Mouse (Mus musculus): ENCODE measurements at regions not wholly inside any gene's neighbourhood (a gene's known extent, or its start where the extent isn't known, plus 50 kb on each side); places are given as distances from the start of the nearest gene placed in this dataset.

DNA sequence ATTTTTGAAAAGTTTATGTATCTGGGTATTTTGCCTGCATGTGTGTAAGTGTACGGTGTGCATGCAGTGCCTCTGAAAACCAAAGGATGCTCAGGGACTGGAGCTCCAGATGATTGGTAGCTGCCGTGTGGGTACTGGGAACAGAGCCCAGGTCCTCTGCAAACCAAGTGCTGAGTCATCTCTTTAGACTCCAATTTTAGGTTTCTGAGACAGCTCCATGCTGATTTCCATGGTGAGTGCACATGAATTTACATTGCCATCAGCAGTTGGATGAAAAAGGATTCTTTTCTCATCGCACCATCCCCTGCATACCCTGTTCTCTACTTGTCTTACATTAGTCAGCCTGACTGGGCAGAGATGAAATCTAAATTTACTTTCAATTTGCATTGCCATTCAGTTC is 122.1 kb upstream of the Otogl start:
- no peak for DNase-seq (ENCODE audit: low spot score)

DNA sequence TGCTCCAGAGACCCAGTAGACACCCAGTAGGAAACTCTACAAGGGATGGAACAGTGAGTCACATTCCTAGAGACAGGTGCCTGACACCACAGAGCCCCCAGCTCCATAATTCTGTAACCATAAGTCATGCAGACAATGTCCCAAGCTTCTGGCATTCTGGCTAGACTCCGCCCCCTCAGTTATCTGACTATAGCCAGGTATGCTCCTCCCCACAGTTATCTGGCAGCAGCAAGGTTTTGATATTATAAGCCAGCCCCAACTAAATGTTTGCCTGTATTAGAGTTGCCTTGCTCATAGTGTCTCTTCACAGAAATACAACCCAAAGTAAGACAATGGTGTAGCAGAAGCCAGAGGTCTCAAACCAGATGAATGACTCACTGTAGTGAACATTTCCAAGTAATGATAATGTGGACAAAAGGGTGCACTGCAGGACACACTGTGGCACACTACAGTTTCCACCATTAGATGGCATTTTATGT is 121.4 kb upstream of the Otogl start:
- DNase-seq (ENCODE audit: low spot score), result no peak

DNA sequence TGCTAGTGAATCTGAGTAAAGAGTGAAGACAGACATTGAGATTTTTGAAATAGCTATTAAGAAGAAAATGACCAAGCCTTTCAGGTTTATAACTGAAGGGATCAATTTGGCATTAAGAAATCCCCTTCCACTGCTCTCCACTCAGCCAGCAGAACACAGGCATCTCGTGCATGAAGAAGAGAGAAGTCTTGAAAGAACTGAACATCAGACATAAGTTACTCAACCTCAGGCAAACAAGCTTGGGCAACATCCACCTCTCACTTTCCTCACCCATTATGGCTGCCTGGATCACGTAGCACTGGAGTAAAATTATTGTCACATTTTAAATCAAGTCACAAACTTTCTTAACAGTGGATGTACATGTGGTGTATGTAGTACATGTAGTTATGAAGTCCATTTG is 115.6 kb upstream of the Otogl start:
- DNase-seq (ENCODE audit: low spot score), result no peak

DNA sequence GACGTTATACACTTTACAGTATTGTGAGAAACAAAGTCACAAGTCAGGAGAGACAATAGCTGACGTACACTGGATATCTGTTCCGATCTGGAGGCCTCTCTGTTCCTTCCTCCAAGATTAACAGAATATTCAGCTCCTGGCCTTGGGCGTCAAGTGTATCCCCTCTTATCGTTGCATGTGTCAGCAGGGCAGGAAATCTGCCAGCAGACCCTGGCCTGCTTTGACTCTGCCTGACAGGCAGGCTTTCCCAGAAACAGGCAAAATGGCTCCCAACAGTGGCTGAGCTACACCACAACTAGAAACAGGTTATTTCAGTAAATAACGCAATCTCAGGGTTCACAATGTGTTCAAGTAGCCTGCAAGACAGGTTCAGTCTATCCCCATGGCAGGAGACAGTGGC is 112.3 kb upstream of the Otogl start:
- no peak for DNase-seq (ENCODE audit: low spot score)

DNA sequence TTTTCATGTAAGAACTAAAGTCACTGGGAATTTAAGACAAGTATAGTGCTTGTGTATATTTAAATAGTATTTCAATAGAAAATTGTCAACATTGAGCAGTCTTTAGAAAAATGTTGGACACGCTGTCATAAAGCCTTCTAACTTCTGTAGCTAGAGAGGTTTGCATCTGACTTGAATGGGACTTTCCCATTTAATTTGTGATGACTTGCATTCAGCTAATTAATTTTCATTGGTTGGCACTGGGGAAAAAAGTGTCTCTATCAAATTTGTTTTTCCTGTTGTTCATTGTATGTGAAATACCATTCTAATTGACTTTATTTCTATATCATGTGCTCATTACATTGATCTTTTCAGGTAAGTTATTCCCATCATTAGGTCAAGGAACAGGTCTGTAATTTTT is 104.6 kb upstream of the Otogl start:
- no peak for DNase-seq (ENCODE audit: low spot score)

DNA sequence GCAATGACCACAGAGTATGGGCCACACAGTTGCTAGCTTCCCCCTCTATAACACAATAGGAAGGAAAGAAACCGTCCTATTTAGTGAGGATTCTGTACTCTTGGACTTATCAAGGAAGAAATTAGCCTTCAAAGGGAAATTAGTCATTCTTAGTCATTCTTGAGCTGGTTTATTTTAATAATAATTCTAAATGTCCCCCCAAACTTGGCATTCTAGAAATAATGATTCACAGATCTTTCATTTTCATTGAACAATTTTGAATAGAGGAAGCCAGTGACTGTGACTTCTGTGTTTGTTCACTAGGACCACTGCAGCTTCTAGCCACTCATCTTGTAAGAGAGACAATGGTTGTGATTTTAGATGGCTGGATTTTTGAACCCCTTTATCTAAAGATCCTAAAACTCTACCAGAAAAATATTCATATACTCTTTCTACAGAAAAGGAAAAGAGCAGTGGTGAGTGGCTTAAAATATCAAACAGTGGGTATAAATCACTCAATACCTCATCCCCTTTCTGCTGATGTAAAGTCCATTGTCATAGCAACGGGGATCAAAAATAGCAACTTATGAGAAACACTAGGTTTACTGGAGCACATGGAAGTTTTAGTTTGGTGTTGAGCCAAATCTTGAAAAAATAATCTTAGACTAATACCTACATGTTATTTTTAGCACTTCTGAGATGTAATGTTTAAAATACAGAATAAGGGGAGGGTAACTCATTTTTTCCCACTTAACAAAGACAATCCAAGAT is 83.1 kb upstream of the Otogl start:
- no peak for DNase-seq (ENCODE audit: low spot score)

DNA sequence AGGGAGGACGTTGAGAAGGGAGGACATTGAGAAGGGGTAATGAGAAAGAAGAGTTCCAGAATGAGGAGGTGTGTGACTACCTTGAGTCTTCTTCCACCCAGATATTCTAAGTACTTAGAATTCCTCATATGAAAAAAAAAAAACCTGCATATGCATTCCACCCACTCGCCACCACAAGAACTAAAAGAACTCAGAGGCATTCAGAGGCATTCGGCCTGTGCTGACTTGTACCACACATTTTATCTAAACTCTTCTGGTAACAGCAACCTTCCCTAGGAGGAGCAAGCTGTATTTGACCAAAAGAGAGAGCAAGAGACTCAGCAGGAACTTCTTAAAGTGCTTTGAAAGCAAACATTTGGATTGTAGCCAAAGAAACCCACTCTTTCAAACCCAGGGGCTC is 80.7 kb upstream of the Otogl start:
- DNase-seq (ENCODE audit: low spot score), result no peak

DNA sequence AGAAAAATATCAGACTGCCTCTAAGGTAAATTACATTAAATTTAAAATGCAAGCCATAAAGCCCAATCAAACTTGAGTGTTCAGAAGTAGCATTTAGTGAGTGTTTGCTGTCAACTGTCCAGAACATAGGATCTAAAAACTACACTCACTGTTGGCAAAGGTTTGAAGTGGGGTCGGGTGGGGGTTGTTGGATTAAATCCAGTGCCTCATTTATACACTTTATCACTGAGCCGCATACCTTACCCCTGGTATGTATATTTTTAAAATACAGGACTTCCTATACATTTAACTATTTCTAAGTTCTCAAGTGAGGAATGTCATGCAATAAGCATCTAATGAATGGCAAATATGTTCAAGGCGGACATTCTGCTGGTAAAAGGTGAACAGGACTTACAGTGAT is 78.6 kb upstream of the Otogl start:
- DNase-seq (ENCODE audit: low spot score), result no peak

DNA sequence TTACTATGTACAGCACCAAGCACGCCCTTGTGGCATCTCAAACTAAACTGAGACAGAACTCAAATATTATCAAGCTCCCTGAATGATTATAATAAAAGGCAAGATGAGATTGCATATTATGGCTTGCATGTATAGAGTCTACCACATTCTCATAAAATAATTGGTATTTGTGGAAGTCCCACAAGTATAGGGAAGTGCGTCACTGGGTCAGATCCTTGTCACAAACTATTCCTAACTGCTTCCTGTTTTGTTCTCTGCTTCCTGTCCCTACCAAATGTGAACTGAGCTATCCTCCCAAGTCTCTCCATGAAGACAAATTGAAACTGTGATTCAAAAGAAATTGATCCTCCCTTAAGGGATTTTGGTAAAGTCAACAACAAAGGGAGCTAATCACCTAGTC is 78.0 kb upstream of the Otogl start:
- no peak for DNase-seq (ENCODE audit: low spot score)

DNA sequence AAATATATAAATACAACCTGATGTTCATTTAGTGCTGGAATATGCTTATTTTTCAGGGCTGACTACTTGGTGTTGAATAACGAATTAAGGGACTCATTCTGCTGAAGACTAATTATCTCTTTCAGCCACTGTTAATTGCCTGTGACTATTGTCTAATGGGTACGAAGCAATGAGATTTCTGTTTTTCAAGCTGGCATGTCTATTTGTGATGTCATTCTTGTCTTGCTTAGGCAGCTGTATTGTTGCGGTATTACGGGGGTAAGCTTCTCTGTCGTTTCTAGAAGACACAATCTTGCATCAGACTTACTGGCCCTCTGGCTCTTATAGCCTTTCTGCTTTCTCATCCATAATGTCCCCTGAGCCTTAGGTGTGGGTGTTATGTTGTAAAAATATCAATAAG is 70.7 kb upstream of the Otogl start:
- no peak for DNase-seq (ENCODE audit: low spot score)

DNA sequence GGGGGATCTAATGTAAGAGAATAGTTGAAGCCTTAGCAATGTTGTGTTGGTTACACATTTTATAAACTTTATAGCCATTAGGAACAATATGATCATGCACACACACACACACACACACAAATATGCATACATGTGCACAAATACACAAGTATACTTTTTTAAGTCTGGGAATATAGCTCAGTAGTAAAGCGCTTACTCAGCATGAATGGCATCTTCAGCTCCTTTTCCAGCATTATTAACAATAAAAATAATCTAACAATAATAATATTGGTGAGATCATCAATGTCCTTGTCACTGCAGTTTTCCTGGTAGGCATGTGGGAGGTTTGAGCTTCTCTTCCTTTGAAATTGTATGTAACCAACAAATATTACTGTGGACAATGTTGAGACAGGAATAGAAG is 70.1 kb upstream of the Otogl start:
- no peak for DNase-seq (ENCODE audit: low spot score)

DNA sequence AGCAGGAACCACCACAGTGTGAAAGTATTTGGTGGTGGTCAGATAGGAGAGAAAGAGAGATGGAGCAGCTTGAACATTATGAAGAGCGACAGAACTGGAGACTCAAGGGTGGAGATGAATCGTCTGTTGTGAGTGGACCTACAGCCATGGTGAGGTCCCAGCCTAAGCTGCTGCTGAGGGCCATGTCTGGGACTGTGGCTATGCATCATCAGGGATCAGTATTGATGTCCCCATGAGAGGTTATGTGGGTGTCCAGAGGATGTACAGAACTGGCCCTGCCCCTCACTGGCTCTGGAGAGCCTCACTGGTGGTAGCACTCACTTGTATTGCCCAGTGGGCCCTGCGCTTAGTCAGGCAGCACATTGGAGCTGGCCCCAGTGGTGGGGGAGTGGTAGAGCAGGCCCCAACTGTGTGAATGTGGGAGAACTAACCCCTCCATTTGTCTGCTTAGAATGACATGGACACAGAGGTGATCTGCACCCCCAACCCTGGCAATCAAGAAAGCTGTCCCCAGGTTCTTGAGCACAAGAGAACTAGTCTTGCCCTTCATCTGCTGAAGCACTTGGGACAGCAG is 64.5 kb upstream of the Otogl start:
- DNase-seq (ENCODE audit: low spot score), result no peak

DNA sequence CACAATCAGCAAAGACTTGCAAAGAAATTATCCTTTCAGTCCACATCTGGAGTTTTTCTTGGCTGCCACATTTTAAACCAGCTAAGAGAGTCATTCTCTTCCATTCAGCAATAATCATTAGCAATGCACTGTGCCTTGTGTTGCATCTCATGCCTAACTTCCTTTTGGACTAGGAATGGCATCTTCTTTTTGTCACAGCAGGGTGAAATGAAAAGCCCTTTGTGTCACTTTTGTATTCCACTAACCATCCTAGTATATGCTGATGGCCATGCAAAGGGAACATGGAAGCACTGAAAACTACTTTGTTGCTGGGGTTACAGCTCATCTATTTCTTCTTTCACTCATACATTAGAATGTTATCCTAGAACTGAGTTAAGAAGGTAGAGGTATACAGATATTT is 59.8 kb upstream of the Otogl start:
- no peak for DNase-seq (ENCODE audit: low spot score)

DNA sequence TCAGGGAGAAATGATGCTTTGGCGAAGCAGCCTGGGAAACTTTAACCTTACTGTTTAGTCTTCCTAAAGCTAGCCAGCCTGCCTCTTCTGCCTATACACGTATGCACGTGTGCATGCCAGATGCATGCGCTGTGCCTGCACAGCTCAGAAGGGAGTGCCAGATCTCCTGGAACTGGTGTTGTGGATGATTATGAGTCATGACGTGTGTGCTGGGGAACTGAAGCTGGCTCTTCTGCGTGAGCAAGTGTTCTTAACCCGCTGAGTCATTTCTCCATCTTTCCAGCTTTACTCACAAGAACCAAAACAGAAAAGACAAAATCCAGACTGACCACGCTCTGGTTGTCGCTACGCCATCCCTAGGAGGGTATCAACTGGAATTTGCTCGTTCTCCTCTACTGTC is 55.1 kb upstream of the Otogl start:
- DNase-seq (ENCODE audit: low spot score), result no peak

DNA sequence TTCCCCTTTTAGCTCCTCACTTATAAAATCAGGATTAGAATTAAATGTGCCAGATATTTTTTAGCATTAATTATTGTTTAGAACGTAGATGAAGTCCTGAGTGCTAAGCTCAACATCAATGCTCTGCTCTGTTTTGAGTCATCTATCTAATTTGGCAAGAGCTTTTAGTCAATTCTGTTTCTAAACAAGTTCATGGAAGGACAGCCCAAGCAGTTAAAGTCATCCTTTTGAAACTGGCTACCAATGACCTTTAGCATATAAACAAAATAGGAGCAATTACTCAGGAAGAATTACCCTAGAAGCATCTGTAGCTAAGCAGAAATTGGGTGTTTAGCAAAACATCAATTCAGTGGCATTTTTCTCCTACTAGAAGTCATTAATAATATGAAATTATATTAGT is 52.1 kb upstream of the Otogl start:
- DNase-seq (ENCODE audit: low spot score), result no peak

DNA sequence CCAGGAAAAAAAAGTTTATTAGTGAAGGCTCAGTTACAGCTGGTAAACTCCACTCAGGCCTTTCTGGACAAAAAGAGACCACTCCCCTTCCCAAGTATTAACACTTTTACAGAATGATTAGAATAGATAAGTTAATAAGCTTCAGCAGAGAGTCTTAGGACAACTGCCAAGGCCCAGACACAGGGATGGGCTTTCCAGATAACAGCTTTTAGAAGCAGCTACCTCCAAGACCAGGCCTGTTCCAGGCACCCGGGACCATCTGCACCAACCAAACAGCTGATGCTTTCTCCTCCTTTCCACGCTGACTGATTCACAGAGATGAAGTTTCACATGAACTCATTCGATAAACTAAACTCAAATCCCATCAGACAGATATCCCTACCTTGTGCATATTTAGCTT is 50.2 kb upstream of the Otogl start:
- DNase-seq (ENCODE audit: low spot score), result no peak
